Mouse (Mus musculus) urinary bladder, adult 18-20 months (tissue): ENCODE data around the gene Thy1.

Experiments
- DNase-seq, 2 experiments: peaks; one replicate each; pipeline ENCODE4 v3.0.0; 2022; ENCODE audit warnings: low spot score in 2 of 2, mixed read lengths in 2 of 2

The Thy1 gene

GRCm38 (mm10) chr9:44082266-44082665 is 39.1 kb downstream of the Thy1 start:
- no peak for DNase-seq

DNA sequence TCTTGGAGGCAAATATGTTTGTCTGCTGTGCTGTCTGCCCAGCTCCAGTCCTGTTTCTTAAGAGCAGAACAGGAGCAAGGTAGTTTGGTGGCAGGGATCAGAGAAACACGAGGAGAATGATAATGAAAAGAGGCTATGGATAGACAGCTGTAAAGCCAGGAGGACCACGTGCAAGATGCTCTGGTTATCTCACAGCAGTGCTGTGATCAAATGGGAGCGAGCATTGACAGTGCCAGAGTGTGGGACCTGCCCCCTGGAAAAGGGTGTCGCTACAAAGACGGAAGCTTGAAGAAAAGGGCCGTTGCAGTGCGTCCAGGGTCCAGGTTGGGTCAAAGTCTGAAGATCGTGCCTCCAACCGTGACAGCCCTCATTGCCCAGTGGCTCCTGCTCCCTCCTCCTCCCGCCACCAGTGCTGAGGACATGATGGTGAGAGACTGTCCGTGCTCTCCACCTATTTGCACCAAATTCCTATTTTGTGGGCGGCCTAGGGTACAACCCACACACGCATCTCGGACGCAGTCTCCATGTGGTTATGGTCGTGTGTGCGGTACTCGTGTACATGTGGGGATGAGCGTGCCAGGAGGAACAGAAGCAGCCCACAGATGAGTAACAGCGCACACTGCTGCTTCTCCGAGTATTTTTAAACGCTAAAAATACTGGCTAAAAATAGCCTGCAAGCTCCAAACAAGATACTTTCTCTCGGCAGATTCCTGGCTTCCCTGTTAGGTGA is 40.4 kb downstream of the Thy1 start:
- no peak for DNase-seq

DNA sequence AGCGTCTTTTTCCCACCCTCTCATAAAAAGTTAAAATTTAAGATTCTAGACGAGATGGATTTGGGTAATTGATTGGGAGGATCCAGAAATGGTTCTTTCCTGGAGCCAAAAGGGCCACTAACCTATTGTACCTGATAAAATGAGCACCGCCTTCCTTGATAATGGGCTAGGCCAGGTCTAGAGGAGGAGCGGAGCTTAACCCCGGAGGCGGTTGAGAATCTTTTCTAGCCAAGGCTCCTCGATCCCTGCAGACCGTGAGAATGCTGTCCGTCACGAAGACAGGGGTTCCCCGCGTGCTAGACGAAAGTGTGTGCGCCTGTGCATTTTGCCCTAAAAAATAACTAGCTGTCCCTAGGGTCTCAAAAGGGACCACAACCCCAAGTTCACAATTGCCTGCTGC is 41.1 kb downstream of the Thy1 start:
- DNase-seq = no peak

DNA sequence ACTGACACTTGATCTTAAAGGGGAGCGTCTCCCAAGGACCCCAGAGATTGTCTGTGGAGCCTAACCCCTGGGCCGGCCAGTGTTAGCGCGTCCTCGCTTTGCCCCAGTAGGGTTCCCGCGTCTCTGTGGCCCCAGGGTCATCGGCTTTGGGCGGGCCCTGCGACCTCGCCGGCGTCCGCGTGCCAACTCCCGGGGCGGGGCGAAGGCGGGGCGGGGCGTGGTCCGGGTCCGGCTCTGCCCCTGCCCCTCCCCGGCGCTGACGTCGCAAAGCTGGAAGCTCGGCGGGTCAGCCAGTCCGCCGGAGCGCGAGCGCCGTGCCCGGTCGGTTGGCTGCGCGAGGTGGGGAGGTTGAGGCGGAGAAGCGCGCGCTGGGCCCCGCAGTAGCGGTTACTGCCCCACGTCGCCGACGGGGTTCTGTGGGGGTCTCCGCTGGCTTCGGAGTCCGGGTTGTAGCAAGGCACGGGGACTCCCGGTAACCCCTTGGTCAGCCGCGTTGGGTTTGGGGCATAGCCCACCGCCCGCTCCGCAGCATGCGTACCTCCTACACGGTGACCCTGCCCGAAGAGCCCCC is 41.6 kb downstream of the Thy1 start:
- peak; percentile 91 to 98 for DNase-seq

DNA sequence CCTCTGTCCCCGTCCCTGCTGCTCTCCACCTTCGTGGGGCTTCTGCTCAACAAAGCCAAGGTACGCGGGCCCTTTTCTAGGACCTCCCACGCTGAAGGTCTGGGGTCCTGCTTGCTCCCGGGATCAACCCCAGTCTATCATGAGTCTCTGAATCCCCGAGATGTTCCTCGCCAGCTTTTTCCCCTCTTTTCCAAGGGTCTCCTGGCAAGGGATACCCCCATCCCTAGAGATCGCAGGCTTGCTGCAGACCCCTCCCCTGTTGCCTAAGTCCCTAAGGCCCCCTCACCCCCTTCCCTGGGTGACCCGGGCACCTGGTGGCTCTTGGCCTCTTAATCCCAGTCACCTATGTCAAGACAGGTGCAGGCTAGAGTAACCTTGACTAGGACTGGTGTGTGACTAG is 42.1 kb downstream of the Thy1 start:
- DNase-seq = no peak

- DNase-seq = no peak
These were observed 42.8 kb downstream of the Thy1 start for GRCm38 (mm10) chr9:44085741-44086665.

GRCm38 (mm10) chr9:44086960-44087359 is 43.8 kb downstream of the Thy1 start:
- no peak for DNase-seq

GRCm38 (mm10) chr9:44087761-44088455 is 44.7 kb downstream of the Thy1 start:
- DNase-seq = no peak

GRCm38 (mm10) chr9:44088877-44089608 is 45.9 kb downstream of the Thy1 start:
- no peak for DNase-seq

DNA sequence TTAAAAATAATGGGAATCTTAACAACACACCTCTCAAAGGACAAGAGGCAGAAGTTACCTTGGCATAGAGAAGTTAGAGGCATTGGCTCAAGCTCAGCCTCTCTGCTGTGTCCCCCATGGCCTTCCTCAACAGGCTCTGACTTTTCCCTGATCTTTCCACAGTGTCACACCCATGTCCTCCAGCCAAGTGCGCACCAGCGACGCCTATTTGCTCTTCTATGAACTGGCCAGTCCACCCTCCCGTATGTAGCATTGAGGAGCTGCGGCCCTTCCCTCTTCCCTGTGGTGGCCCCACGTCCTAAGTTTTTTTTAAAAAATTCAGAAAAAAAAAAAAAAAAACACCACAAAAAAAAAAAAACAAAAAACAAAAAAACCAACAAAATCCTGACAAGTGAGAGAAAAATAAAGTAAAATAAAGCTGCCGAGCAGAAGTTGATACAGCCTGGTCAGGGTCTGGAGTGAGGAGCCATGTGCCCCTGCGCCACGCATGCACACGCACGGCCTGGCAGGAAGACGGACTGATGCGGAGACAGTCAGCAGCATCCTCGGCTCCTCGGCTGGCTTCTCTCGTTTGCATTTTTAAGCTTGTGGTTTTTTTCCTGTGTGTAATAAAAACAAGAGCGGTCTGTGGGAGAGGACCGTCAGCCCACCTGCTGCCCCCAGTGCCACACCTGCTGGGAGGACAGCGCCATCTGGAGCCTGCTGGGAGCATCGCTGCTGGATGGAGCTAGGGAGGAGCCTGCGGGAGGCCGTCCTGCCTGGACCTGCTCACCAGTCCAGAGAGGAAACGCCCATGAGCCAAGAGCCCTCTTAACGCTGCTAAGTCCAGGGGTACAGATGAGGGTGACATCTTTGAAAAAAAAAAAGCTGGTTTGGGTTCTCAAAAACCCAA is 50.7 kb downstream of the Thy1 start:
- DNase-seq = peak in 1 of 2 experiments; percentile 49

DNA sequence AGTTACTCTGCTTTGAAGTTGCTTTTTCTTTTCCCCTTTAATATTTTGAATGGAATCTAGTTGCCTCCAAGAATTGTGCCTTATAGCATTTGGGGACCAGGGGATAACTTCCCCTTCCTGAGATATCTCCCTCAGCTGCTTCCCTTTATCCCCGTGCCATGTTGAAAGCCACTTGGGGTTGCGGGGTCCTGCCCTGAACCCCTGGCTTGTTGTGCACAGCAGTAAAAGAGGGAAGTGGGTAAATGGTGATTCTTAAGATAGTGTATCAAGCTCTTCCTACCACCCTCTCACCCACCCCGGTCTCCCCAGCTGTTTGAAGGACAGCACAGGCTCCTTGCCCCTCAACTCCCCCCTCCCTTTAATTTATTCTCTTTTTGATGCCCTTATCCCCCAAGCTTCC is 51.6 kb downstream of the Thy1 start:
- no peak for DNase-seq

- DNase-seq = no peak
These were observed 52.6 kb downstream of the Thy1 start for GRCm38 (mm10) chr9:44095781-44096180.

- no peak for DNase-seq
These were observed 53.4 kb downstream of the Thy1 start for GRCm38 (mm10) chr9:44096536-44096935.
